Mouse (Mus musculus): Measurements from ENCODE around the gene Cap1. TPM values are rescaled to one million over a fixed set of nuclear protein-coding genes. Genes with fewer than 3 reads are reported as not detected.
A peak's percentile ranks its signal among the peaks of the same experiment; 100 is the strongest.

Cap1 gene
- 86.4 and 91.1 TPM in 2 replicates for polyA plus RNA-seq (2015; fragmentation: Nextera tagmentation; extraction: Ambion mirVana)

- no peaks in the 10 kb centered on the region for H3K36me3 ChIP-seq (ENCODE audit: control insufficient read depth, insufficient read depth, low read length)
- peaks cover 17% of the 10 kb centered on the region for H3K4me1 ChIP-seq (ENCODE audit: control insufficient read depth, insufficient read depth, low read length)
- no peaks in the 10 kb centered on the region for H3K27me3 ChIP-seq (replicated peaks; ENCODE audit: control insufficient read depth, insufficient read depth, low read length)
- H3K9me3 ChIP-seq (ENCODE audit: control insufficient read depth, low read length), result no peaks in the 10 kb centered on the region
- H3K4me3 ChIP-seq (ENCODE audit: low read length), result peak within 1 kb of the TSS; percentile 83
- H3K4me2 ChIP-seq (ENCODE audit: low read depth, low read length), result peak within 1 kb of the TSS; percentile 88
- H3K27ac ChIP-seq (ENCODE audit: low read length), result peak within 1 kb of the TSS; percentile 99
- peak within 1 kb of the TSS; percentile 91 for H3K9ac ChIP-seq (ENCODE audit: low read depth, low read length)
- 0% methylated on average over 49 of the region's 49 CpGs for WGBS
- peak; percentile 97 for ATAC-seq
These were observed at the start of gene Cap1 for GRCm38 (mm10) chr4:122885768-122886578. Gene Cap1, minus strand, starts transcription at chr4:122886056.

DNA sequence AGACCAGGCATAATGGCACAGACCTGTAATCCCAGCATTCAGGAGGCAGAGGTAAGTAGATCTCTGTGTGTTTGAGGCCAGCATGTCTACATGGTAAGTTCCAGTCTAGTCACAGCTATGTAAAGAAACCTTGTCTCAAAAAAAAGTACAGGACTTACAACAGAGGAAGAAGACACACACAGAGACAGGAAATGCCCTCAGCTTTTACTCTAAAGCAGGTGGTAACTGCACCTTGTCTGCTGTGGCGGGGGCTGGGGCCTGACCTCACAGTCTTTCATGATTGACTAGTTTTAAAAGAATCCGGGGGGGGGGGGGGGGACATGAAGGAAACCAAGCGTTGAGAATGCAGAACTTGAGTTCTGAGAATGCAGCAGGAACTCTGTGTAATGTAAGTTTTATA is 48.0 kb upstream of the Cap1 start:
- Histone ChIP-seq H3K4me1 (ENCODE audit: control insufficient read depth, insufficient read depth, low read length) (0 out of 2 replicates have a peak, but pooled peaks cover 5% of the 10 kb centered on the region), H3K27me3 (replicated peaks; ENCODE audit: control insufficient read depth, insufficient read depth, low read length) (no peaks in the 10 kb centered on the region), H3K27ac (ENCODE audit: low read length) (no peak overlapping the region), H3K4me3 (ENCODE audit: low read length) (no peak overlapping the region), H3K9ac (ENCODE audit: low read depth, low read length) (no peak overlapping the region), H3K36me3 (ENCODE audit: control insufficient read depth, insufficient read depth, low read length) (no peaks in the 10 kb centered on the region), H3K9me3 (ENCODE audit: control insufficient read depth, low read length) (no peaks in the 10 kb centered on the region), H3K4me2 (ENCODE audit: low read depth, low read length) (no peak overlapping the region)
- 41% methylated on average over 3 of the region's 3 CpGs for WGBS
- no peak for ATAC-seq

DNA sequence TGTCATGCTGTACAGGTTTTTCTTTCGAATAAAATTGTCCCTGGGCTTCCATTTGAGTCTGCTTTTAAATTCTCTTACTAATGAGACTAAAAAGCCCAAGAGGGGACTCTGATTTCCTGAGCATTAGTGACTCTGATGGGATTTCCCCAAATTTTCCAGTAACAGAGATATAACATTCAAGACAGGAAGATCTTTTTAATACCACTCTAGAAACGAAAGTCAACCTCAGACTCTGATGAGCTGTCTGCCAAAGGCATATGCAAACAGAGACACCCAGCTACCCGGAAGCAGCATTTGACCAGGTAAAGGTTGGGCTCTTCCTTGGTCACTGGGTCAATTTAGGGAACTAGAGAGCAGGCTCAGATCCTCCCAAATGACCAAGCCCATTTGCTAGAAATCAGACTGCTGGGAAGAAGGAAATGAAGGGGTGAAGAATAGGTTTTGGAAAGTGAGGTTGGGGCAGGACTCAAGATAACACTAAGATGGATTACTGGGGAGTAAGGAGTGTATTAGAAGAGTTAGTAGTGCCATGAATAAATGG is 47.3 kb upstream of the Cap1 start:
- 63% methylated on average over 3 of the region's 3 CpGs for WGBS
- H3K4me1 ChIP-seq (ENCODE audit: control insufficient read depth, insufficient read depth, low read length), result 0 out of 2 replicates have a peak, but pooled peaks cover 5% of the 10 kb centered on the region
- no peak overlapping the region for H3K27ac ChIP-seq (ENCODE audit: low read length)
- no peak overlapping the region for H3K4me3 ChIP-seq (ENCODE audit: low read length)
- ATAC-seq, result no peak
- no peak overlapping the region for H3K4me2 ChIP-seq (ENCODE audit: low read depth, low read length)
- no peaks in the 10 kb centered on the region for H3K36me3 ChIP-seq (ENCODE audit: control insufficient read depth, insufficient read depth, low read length)
- H3K9ac ChIP-seq (ENCODE audit: low read depth, low read length), result no peak overlapping the region
- H3K9me3 ChIP-seq (ENCODE audit: control insufficient read depth, low read length), result no peaks in the 10 kb centered on the region
- no peaks in the 10 kb centered on the region for H3K27me3 ChIP-seq (replicated peaks; ENCODE audit: control insufficient read depth, insufficient read depth, low read length)

GRCm38 (mm10) chr4:122932239-122932978 is 46.6 kb upstream of the Cap1 start:
- Histone ChIP-seq H3K9me3 (ENCODE audit: control insufficient read depth, low read length) (no peaks in the 10 kb centered on the region), H3K9ac (ENCODE audit: low read depth, low read length) (no peak overlapping the region), H3K4me3 (ENCODE audit: low read length) (no peak overlapping the region), H3K27ac (ENCODE audit: low read length) (no peak overlapping the region), H3K27me3 (replicated peaks; ENCODE audit: control insufficient read depth, insufficient read depth, low read length) (no peaks in the 10 kb centered on the region), H3K4me2 (ENCODE audit: low read depth, low read length) (no peak overlapping the region), H3K36me3 (ENCODE audit: control insufficient read depth, insufficient read depth, low read length) (no peaks in the 10 kb centered on the region), H3K4me1 (ENCODE audit: control insufficient read depth, insufficient read depth, low read length) (0 out of 2 replicates have a peak, but pooled peaks cover 5% of the 10 kb centered on the region)
- WGBS, result 70% methylated on average over 8 of the region's 8 CpGs
- ATAC-seq, result no peak

DNA sequence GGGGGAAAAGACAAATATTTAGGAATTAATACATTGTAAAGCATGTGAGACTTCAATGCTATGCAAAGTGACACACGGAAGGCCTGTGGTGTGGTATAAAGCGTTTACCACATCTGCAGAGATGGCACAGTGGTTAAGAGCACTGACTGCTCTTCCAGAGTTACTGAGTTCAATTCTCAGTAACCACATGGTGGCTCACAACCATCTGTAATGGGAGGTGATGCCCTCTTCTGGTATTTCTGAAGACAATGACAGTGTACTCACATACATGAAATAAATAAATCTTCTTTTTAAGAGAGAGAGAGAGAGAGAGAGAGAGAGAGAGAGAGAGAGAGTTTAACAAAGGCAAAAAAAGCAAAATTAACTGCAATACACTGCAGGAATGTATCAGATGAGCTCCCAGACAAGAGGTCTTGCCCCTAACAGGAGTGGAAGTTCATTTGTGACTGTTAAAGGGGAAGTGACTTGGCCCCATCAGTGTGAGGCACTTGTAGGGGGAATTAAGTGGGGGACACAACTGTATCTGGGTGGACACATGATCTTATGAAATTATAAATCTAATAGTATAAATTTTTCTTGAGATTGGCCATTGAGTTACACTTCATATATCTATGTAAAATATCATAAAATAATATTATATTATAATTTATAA is 45.2 kb upstream of the Cap1 start:
- Histone ChIP-seq H3K36me3 (ENCODE audit: control insufficient read depth, insufficient read depth, low read length) (no peaks in the 10 kb centered on the region), H3K4me1 (ENCODE audit: control insufficient read depth, insufficient read depth, low read length) (0 out of 2 replicates have a peak, but pooled peaks cover 5% of the 10 kb centered on the region), H3K27me3 (replicated peaks; ENCODE audit: control insufficient read depth, insufficient read depth, low read length) (no peaks in the 10 kb centered on the region), H3K9me3 (ENCODE audit: control insufficient read depth, low read length) (no peaks in the 10 kb centered on the region), H3K27ac (ENCODE audit: low read length) (no peak overlapping the region), H3K4me3 (ENCODE audit: low read length) (no peak overlapping the region), H3K9ac (ENCODE audit: low read depth, low read length) (no peak overlapping the region), H3K4me2 (ENCODE audit: low read depth, low read length) (no peak overlapping the region)
- WGBS, result 85% methylated on average over 2 of the region's 2 CpGs
- ATAC-seq, result no peak

- WGBS, result 79% methylated on average over 15 of the region's 15 CpGs
- no peaks in the 10 kb centered on the region for H3K9me3 ChIP-seq (ENCODE audit: control insufficient read depth, low read length)
These were observed 37.8 kb upstream of the Cap1 start for GRCm38 (mm10) chr4:122923392-122924344.

GRCm38 (mm10) chr4:122922841-122923240 is 37.0 kb upstream of the Cap1 start:
- no peak overlapping the region for H3K27ac ChIP-seq (ENCODE audit: low read length)
- H3K4me3 ChIP-seq (ENCODE audit: low read length), result no peak overlapping the region
- H3K4me1 ChIP-seq (ENCODE audit: control insufficient read depth, insufficient read depth, low read length), result no peaks in the 10 kb centered on the region
- no peak overlapping the region for H3K4me2 ChIP-seq (ENCODE audit: low read depth, low read length)
- 32% methylated on average over 1 of the region's 1 CpGs for WGBS
- H3K9ac ChIP-seq (ENCODE audit: low read depth, low read length), result no peak overlapping the region
- no peaks in the 10 kb centered on the region for H3K36me3 ChIP-seq (ENCODE audit: control insufficient read depth, insufficient read depth, low read length)
- H3K9me3 ChIP-seq (ENCODE audit: control insufficient read depth, low read length), result no peaks in the 10 kb centered on the region
- no peaks in the 10 kb centered on the region for H3K27me3 ChIP-seq (replicated peaks; ENCODE audit: control insufficient read depth, insufficient read depth, low read length)
- ATAC-seq, result no peak

More at GRCm38 (mm10) chr4:122923392-122924344, 37.8 kb upstream of the Cap1 start:
- Histone ChIP-seq H3K36me3 (ENCODE audit: control insufficient read depth, insufficient read depth, low read length) (no peaks in the 10 kb centered on the region), H3K4me2 (ENCODE audit: low read depth, low read length) (no peak overlapping the region), H3K27ac (ENCODE audit: low read length) (no peak overlapping the region), H3K4me3 (ENCODE audit: low read length) (no peak overlapping the region), H3K27me3 (replicated peaks; ENCODE audit: control insufficient read depth, insufficient read depth, low read length) (no peaks in the 10 kb centered on the region), H3K4me1 (ENCODE audit: control insufficient read depth, insufficient read depth, low read length) (no peaks in the 10 kb centered on the region), H3K9ac (ENCODE audit: low read depth, low read length) (no peak overlapping the region)
- no peak for ATAC-seq

DNA sequence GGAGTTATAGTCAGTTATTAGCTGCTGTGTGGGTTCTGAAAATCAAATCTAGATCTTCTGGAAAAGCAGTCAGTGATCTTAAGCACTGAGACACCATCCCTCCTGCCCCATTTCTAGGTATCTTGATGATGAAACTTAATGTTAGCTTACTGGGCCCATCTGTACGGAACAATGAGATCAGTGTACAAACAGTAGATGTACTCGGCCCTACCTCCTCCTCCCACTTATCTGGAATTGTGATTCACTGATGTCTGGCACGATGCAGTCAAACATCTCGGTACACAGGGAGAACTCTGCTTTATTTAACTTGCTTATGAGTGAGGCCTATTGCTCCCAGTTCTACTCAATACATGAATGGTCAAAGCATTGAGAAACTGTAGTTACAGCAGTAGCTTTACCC is 30.1 kb upstream of the Cap1 start:
- no peak overlapping the region for H3K4me3 ChIP-seq (ENCODE audit: low read length)
- no peak overlapping the region for H3K9ac ChIP-seq (ENCODE audit: low read depth, low read length)
- no peaks in the 10 kb centered on the region for H3K4me1 ChIP-seq (ENCODE audit: control insufficient read depth, insufficient read depth, low read length)
- no peaks in the 10 kb centered on the region for H3K36me3 ChIP-seq (ENCODE audit: control insufficient read depth, insufficient read depth, low read length)
- no peak overlapping the region for H3K27ac ChIP-seq (ENCODE audit: low read length)
- no peaks in the 10 kb centered on the region for H3K9me3 ChIP-seq (ENCODE audit: control insufficient read depth, low read length)
- H3K27me3 ChIP-seq (replicated peaks; ENCODE audit: control insufficient read depth, insufficient read depth, low read length), result no peaks in the 10 kb centered on the region
- ATAC-seq, result no peak
- no peak overlapping the region for H3K4me2 ChIP-seq (ENCODE audit: low read depth, low read length)
- 82% methylated on average over 4 of the region's 4 CpGs for WGBS

Measured in intestine, embryonic 16.5 days (tissue).